Mouse (Mus musculus) spleen, adult 2 months (tissue): ENCODE results near the gene Tasp1.
"Not testable (repeated sequence)": the region's sequence is repeated elsewhere in the genome, so short reads cannot be mapped to it uniquely, and the experiment has no call there.

ENCODE experiments used
- CTCF ChIP-seq: fragments of 200-500 bp; IDR thresholded peaks from 2 replicates; pipeline ENCODE4 v1.5.1; 2011; ENCODE audit warnings: mild to moderate bottlenecking, inconsistent platforms; ENCODE audit not compliant: insufficient read depth, insufficient read length, insufficient replicate concordance; ENCODE audit errors: extremely low read depth
- POLR2A ChIP-seq: fragments of 200-500 bp; IDR thresholded peaks from 2 replicates; pipeline ENCODE4 v1.6.1; 2011; ENCODE audit warnings: low read depth, low read length, inconsistent platforms

DNA sequence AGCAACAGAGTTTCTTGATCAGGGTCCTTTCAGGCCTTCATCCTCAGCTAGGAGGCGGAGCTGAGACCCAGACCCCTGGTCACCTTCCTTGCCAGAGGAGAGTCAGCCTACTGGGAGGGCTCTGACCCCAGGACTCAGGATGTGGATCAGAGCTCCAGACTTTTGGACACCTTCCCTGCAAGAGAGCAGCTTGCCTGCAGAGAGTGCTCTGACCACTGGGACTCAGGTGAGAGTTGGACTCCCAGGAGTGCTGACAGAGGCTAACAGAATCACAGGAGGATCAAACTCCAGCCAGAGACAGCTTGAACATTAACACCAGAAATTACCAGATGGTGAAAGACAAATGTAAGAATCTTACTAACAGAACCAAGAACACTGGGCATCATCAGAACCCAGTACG is 197.5 kb downstream of the Tasp1 start:
- TF ChIP-seq CTCF, POLR2A: not testable (repeated sequence)
